Mouse (Mus musculus) intestine, embryonic 15.5 days (tissue): ENCODE results near the gene Cfap74. TPM values are rescaled to one million over a fixed set of nuclear protein-coding genes. Genes with fewer than 3 reads are reported as not detected.

Experiments used
- polyA plus RNA-seq: library from polyadenylated mRNA; unstranded; fragments of >200 nt; fragmentation: Nextera tagmentation; extraction: Ambion mirVana; gene quantifications from 2 replicates; pipeline ENCODE4 v1.2.1, GENCODE M21; 2015

Gene Cfap74
- polyA plus RNA-seq, 1 experiment from 2014 or later: 2.3 TPM

Other genes with a start within 250 kb of the Cfap74 start
- gene Ski, start 186.6 kb upstream of the Cfap74 start, polyA plus RNA-seq: 13.3 and 13.8 TPM in 2 replicates
- 64.1 and 74.9 TPM in 2 replicates for gene Faap20, start 159.4 kb upstream of the Cfap74 start, polyA plus RNA-seq
- 24.8 and 27.1 TPM in 2 replicates for gene Prkcz, start 47.8 kb upstream of the Cfap74 start, polyA plus RNA-seq
- 0.10 TPM in 1 of 2 replicates, not detected in the other for gene Gabrd, start 11.1 kb upstream of the Cfap74 start, polyA plus RNA-seq
- gene Tmem52, start 59.9 kb downstream of the Cfap74 start, polyA plus RNA-seq: 2.1 and 2.2 TPM in 2 replicates
- 460 and 467 TPM in 2 replicates for gene Gnb1, start 82.2 kb downstream of the Cfap74 start, polyA plus RNA-seq
- gene Nadk, start 153.2 kb downstream of the Cfap74 start, polyA plus RNA-seq: 91.6 and 93.4 TPM in 2 replicates
- 7.0 and 7.2 TPM in 2 replicates for gene Slc35e2, start 192.2 kb downstream of the Cfap74 start, polyA plus RNA-seq
- gene Cdk11b, start 215.7 kb downstream of the Cfap74 start, polyA plus RNA-seq: 50.2 and 53.9 TPM in 2 replicates
- not detected in 2 replicates for gene Gm10563, start 236.2 kb downstream of the Cfap74 start, polyA plus RNA-seq
- 36.8 and 38.0 TPM in 2 replicates for gene Mmp23, start 244.2 kb downstream of the Cfap74 start, polyA plus RNA-seq